Mouse (Mus musculus) liver, postnatal 0 days (tissue): Measurements from ENCODE around the gene Golph3l. TPM values are rescaled to one million over a fixed set of nuclear protein-coding genes. Genes with fewer than 3 reads are reported as not detected.

Experiments used
- ATAC-seq: fragments of 200-750 bp; cut with Nextera tagmentation; 2 replicates; pipeline ENCODE4 v1.8.0; 2017; ENCODE audit warnings: mild to moderate bottlenecking, moderate library complexity
- DNase-seq: peaks from one replicate; pipeline ENCODE4 v3.0.0-alpha.2; 2016
- H3K27ac ChIP-seq: fragments of 300-500 bp; sonication (generic); 2 replicates; pipeline ENCODE4 v1.5.1; 2014; ENCODE audit warnings: antibody characterized with exemption, moderate library complexity, mild to moderate bottlenecking, low read depth
- H3K27me3 ChIP-seq: fragments of 300-500 bp; sonication (generic); 2 replicates; pipeline ENCODE4 v1.6.1; 2014; ENCODE audit warnings: low read length, control low read depth, mixed read lengths; ENCODE audit not compliant: insufficient read depth
- H3K36me3 ChIP-seq: fragments of 300-500 bp; sonication (generic); replicated peaks from 2 replicates; pipeline ENCODE4 v1.6.1; 2014; ENCODE audit warnings: mild to moderate bottlenecking, control low read depth, low read length, moderate library complexity, mixed read lengths; ENCODE audit not compliant: insufficient read depth
- H3K4me1 ChIP-seq: fragments of 300-500 bp; sonication (generic); 2 replicates; pipeline ENCODE4 v1.6.1; 2014; ENCODE audit warnings: antibody characterized with exemption, mild to moderate bottlenecking, control low read depth; ENCODE audit not compliant: insufficient read depth
- H3K4me2 ChIP-seq: fragments of 300-500 bp; sonication (generic); 2 replicates; pipeline ENCODE4 v1.6.1; 2014; ENCODE audit warnings: low read depth, mild to moderate bottlenecking, low read length, moderate library complexity, mixed read lengths
- H3K4me3 ChIP-seq: fragments of 300-500 bp; sonication (generic); 2 replicates; pipeline ENCODE4 v1.5.1; 2014; ENCODE audit warnings: low read depth, low read length
- H3K9ac ChIP-seq: fragments of 300-500 bp; sonication (generic); replicated peaks from 2 replicates; pipeline ENCODE4 v1.6.1; 2014; ENCODE audit warnings: mild to moderate bottlenecking, moderate library complexity
- H3K9me3 ChIP-seq: fragments of 300-500 bp; sonication (generic); 2 replicates; pipeline ENCODE4 v1.6.1; 2016; ENCODE audit warnings: mild to moderate bottlenecking, control low read depth, low read length, mixed read lengths
- CTCF ChIP-seq: sonication (generic); IDR thresholded peaks from 2 replicates; pipeline ENCODE4 v1.5.1; 2016; ENCODE audit warnings: antibody characterized with exemption, low read depth
- EP300 ChIP-seq: IDR thresholded peaks from 2 replicates; pipeline ENCODE4 v1.6.1; 2016; ENCODE audit warnings: antibody characterized with exemption, low read depth, mild to moderate bottlenecking
- WGBS: fragments of 180-500 bp; shearing (Covaris S2); extraction: QIAGEN DNeasy Blood & Tissue Kit; methylation state at CpG from one replicate; pipeline ENCODE4 v1.1.7; 2014; ENCODE audit not compliant: insufficient replicate concordance; 5-methylcytosine and 5-hydroxymethylcytosine counted together
- polyA plus RNA-seq: library from polyadenylated mRNA; unstranded; fragments of >200 nt; fragmentation: Nextera tagmentation; extraction: Ambion mirVana; gene quantifications from 2 replicates; pipeline ENCODE4 v1.2.1, GENCODE M21; 2015

The Golph3l gene
- polyA plus RNA-seq, 1 experiment from 2014 or later = 11.3 TPM

GRCm38 (mm10) chr3:95631304-95631703 is 42.6 kb downstream of the Golph3l start:
- Histone ChIP-seq H3K27me3 (no peaks in the 10 kb centered on the region), H3K9me3 (no peaks in the 10 kb centered on the region), H3K4me1 (peaks cover 7% of the 10 kb centered on the region), H3K36me3 (peaks cover 81% of the 10 kb centered on the region), H3K4me3 (no peak overlapping the region), H3K4me2 (no peak overlapping the region), H3K9ac (no peak overlapping the region), H3K27ac (peak overlapping the region; percentile 18; the same call in 1 of the 2 replicates)
- TF ChIP-seq EP300 (no peak), CTCF (no peak)
- WGBS = 83% methylated on average over 6 of the region's 6 CpGs
- no peak for ATAC-seq
- no peak for DNase-seq

- no peaks in the 10 kb centered on the region for H3K9me3 ChIP-seq
- TF ChIP-seq CTCF (peak; percentile 74), EP300 (no peak)
- H3K9ac ChIP-seq = no peak overlapping the region
- H3K27ac ChIP-seq = peak overlapping the region; percentile 17; the same call in 1 of the 2 replicates
- no peak overlapping the region for H3K4me2 ChIP-seq
- DNase-seq (no peak), ATAC-seq (no peak)
- H3K27me3 ChIP-seq = no peaks in the 10 kb centered on the region
- no peak overlapping the region for H3K4me3 ChIP-seq
- WGBS = 66% methylated on average over 12 of the region's 12 CpGs
- peaks cover 6% of the 10 kb centered on the region; the same call in 1 of the 2 replicates for H3K4me1 ChIP-seq
- peaks cover 66% of the 10 kb centered on the region for H3K36me3 ChIP-seq
These were observed 44.2 kb downstream of the Golph3l start for GRCm38 (mm10) chr3:95632648-95633588.

GRCm38 (mm10) chr3:95635636-95636035 is 46.9 kb downstream of the Golph3l start:
- peak overlapping the region; percentile 75 for H3K27ac ChIP-seq
- no peak overlapping the region for H3K4me2 ChIP-seq
- H3K9me3 ChIP-seq = no peaks in the 10 kb centered on the region
- H3K36me3 ChIP-seq = peaks cover 38% of the 10 kb centered on the region
- H3K4me1 ChIP-seq = peaks cover 6% of the 10 kb centered on the region; the same call in 1 of the 2 replicates
- 65% methylated on average over 4 of the region's 4 CpGs for WGBS
- no peak for ATAC-seq
- no peak overlapping the region for H3K9ac ChIP-seq
- DNase-seq = no peak
- no peak overlapping the region for H3K4me3 ChIP-seq
- no peaks in the 10 kb centered on the region for H3K27me3 ChIP-seq
- TF ChIP-seq EP300 = no peak
- no peak for TF ChIP-seq CTCF

- peak; percentile 83 for ATAC-seq
- TF ChIP-seq EP300 = peak; percentile 31; the same call in 1 of the 2 replicates
- TF ChIP-seq CTCF = no peak
- H3K9me3 ChIP-seq = no peaks in the 10 kb centered on the region
- 63% methylated on average over 4 of the region's 4 CpGs for WGBS
- H3K4me1 ChIP-seq = peaks cover 6% of the 10 kb centered on the region; the same call in 1 of the 2 replicates
- no peak for DNase-seq
- peaks cover 34% of the 10 kb centered on the region for H3K36me3 ChIP-seq
- H3K4me2 ChIP-seq = no peak overlapping the region
- H3K4me3 ChIP-seq = no peak overlapping the region
- H3K27ac ChIP-seq = peak overlapping the region; percentile 75
- no peak overlapping the region for H3K9ac ChIP-seq
- no peaks in the 10 kb centered on the region for H3K27me3 ChIP-seq
These were observed 47.3 kb downstream of the Golph3l start for GRCm38 (mm10) chr3:95636072-95636471.

- Histone ChIP-seq H3K4me3 (no peak overlapping the region), H3K27ac (no peak overlapping the region), H3K9ac (no peak overlapping the region), H3K4me1 (peaks cover 21% of the 10 kb centered on the region), H3K4me2 (no peak overlapping the region), H3K36me3 (peaks cover 11% of the 10 kb centered on the region), H3K9me3 (no peaks in the 10 kb centered on the region), H3K27me3 (no peaks in the 10 kb centered on the region)
- no peak for DNase-seq
- no peak for ATAC-seq
- TF ChIP-seq EP300 = no peak
- peak; percentile 47 for TF ChIP-seq CTCF
- 79% methylated on average over 1 of the region's 1 CpGs for WGBS
These were observed 51.0 kb downstream of the Golph3l start for GRCm38 (mm10) chr3:95639694-95640093.

GRCm38 (mm10) chr3:95643097-95643496 is 54.4 kb downstream of the Golph3l start:
- WGBS = 44% methylated on average over 7 of the region's 7 CpGs
- peak; percentile 77 for ATAC-seq
- Histone ChIP-seq H3K27me3 (no peaks in the 10 kb centered on the region), H3K4me2 (0 out of 2 replicates have a peak overlapping the region, but pooled peaks have one; percentile 11), H3K9me3 (no peaks in the 10 kb centered on the region), H3K4me3 (no peak overlapping the region), H3K36me3 (no peaks in the 10 kb centered on the region), H3K27ac (peak overlapping the region; percentile 67), H3K9ac (no peak overlapping the region), H3K4me1 (peaks cover 28% of the 10 kb centered on the region)
- TF ChIP-seq CTCF = no peak
- TF ChIP-seq EP300 = peak; percentile 89
- no peak for DNase-seq
